Mouse (Mus musculus): ENCODE measurements around the gene Bcl2a1a. TPM values are rescaled to one million over a fixed set of nuclear protein-coding genes. Genes with fewer than 3 reads are reported as not detected.
"Not testable (repeated sequence)": the region's sequence is repeated elsewhere in the genome, so short reads cannot be mapped to it uniquely, and the experiment has no call there.

The Bcl2a1a gene
- not detected in 2 replicates for polyA plus RNA-seq (2012; rRNA removed)

GRCm38 (mm10) chr9:88956670-88957153 is at the start of gene Bcl2a1a:
Gene Bcl2a1a, plus strand, starts transcription at chr9:88956900.
- DNase-seq (ENCODE audit: low read depth): not testable (repeated sequence)

DNA sequence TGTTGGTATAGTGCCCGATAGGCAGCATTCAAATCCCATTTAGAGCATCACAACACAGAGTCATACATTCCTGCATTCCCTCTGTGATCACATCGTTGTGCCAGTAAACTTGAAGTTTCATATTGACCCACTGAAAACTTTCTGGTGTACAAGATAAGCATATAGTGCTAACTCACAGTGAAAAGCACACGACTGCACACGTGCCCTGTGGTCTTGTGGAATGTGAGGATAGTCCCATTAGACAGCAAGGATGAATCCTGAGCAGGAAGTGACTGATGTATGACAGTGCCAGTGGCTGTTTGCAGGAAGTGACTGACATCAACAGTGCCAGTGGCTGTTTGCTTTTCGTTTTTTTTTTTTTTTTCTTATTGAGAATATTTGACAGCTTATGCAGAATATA is 40.1 kb upstream of the Bcl2a1a start:
- not testable (repeated sequence) for DNase-seq (ENCODE audit: low read depth)

GRCm38 (mm10) chr9:88938312-88938711 is 18.4 kb upstream of the Bcl2a1a start:
- DNase-seq (ENCODE audit: low read depth): not testable (repeated sequence)

DNA sequence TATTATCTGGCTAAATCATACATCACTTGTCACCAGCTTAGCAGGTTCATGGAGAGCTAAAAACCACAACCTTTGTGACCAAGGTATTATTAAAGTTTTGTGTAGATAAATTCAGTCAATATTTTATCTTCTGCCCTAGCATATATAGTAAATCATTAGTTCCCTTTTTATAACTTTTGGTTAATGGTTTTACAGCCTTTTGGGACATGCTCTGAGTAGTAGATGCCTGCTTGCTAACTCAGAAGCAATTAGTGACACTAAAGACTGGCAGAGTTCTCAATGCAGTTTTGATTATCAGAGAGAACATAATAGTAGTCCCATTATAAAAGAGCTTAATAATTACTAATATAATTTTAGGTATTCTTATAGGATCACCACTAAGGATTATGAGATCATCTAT is 5.2 kb upstream of the Bcl2a1a start:
- not testable (repeated sequence) for DNase-seq (ENCODE audit: low read depth)

DNA sequence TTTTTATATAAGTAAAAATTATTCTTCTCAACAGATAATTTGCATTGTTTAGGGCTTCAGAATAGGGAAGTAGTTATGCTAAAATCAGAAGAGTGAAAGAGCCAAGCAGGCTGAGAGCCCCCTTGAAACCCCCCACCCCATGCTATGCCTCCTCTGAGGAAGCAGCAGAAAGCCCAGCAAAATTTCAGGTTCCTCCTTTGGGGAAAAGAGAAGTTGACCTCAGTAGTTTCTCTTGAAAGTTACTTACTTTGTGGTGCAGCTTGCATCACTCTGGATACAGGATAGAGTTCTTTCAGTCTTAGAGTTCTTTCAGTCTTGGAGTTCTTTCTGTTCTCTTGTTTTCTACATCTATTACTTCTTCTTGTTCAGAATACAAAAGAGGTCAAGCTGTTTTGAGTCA is 3.5 kb upstream of the Bcl2a1a start:
- DNase-seq (ENCODE audit: low read depth): not testable (repeated sequence)

DNA sequence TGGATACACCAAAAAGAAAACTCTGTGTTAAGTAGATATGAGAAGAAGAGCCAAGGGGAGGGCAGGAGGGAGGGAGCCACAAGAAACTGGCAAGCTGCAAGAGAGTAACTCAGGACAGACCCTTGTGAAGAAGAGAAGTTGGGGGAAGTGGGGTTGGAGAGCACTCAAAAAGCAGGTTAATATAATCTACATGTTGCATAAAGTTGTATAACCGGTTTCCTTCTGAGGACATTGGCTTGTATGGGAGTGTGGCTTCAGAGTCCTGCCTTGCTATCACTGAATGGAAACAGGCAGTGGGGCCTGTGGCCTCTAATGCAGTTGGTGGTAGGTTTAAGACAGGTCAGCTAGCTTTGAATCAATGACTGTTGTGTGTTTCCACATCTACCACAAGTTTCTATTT is 1.5 kb upstream of the Bcl2a1a start:
- DNase-seq (ENCODE audit: low read depth): not testable (repeated sequence)

DNA sequence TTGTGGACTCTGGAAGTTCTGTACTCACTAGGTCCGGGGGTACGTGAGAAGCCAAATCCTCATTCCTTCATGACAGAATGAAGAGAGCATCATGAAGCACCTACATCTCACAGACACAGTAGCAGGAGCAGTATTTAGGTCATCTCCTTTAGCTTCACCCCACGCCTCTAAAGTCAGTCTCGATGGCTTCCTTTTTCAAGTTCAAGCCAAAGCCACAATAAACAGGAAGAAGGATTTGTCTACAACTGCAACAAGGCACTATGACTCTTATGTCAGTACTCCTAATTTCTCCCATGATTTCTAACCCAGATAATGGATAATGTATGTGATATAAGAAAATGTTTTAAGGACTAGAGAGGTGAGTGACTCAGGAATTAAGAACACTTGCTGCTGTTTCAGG is 665 bp upstream of the Bcl2a1a start:
- DNase-seq (ENCODE audit: low read depth): not testable (repeated sequence)

DNA sequence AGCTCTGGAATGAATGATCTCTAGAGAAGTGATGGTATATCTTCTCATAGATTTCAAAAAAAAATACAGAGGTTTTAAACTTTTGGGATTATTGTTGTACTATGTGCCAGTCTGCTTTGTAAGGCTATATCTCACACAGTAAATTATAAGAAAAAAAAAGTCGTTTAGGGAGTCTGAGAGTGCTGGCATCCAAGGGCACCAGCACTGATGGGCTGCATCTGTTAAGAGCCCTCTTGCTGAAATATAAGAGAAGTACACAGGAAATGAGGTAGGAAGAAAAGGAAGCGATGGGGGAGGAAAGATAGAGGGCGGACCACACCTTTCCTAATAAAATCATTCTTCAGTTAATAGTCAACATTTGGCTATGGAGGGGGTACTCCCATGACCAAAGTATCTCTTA is 2.2 kb downstream of the Bcl2a1a start:
- no peak for DNase-seq (ENCODE audit: low read depth)
- TF ChIP-seq CTCF (IDR thresholded peaks at IDR 0.05; ENCODE audit: borderline replicate concordance, extremely low read depth, insufficient read depth, insufficient read length) (no peak), POLR2A (IDR thresholded peaks at IDR 0.05; ENCODE audit: borderline replicate concordance, extremely low read depth, insufficient read depth, insufficient read length, poor library complexity, severe bottlenecking) (no peak)

- DNase-seq (ENCODE audit: low read depth): not testable (repeated sequence)
These were observed 3.3 kb downstream of the Bcl2a1a start for GRCm38 (mm10) chr9:88959981-88960380.

DNA sequence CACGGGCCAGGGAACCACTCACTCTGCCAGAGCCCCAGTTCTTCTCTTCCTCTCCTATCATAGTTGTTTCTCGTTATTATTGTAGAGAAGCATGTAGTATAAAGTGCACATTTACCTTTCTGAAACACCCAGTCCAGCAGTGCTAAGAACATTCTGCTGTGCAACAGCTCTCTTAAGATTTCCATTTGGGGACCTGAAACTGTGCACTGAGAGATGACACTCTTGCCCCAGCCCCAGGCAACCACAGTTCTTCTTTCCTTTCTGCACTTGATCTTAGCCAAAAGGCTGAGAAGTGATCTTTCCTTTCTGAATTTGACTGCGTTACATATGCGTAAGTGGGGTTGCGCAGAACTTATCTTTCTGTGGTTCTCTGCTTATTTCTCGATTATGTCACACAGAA is 9.8 kb downstream of the Bcl2a1a start:
- not testable (repeated sequence) for DNase-seq (ENCODE audit: low read depth)

DNA sequence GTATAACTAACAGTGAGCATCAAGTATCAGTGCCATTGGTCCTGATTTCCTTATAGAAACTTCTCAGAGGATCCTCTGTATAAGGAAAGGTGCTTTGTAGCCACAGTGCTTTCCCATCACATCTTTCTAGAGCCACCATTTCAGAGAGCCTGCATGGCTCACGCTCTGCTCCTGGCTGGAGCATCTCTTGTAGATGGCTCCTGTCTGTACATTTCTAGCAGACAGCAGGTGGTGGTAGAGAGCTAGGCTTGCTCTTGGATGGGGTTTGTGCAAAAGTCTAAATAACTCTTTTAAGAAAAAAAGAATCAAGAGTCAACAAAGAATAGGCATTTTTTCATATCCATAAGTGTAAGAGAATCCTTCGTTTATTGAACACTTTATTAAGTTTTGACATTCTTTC is 12.8 kb downstream of the Bcl2a1a start:
- DNase-seq (ENCODE audit: low read depth): not testable (repeated sequence)

- not testable (repeated sequence) for DNase-seq (ENCODE audit: low read depth)
These were observed 20.2 kb downstream of the Bcl2a1a start for GRCm38 (mm10) chr9:88976875-88977274.

- DNase-seq (ENCODE audit: low read depth): not testable (repeated sequence)
These were observed 23.1 kb downstream of the Bcl2a1a start for GRCm38 (mm10) chr9:88979781-88980180.

DNA sequence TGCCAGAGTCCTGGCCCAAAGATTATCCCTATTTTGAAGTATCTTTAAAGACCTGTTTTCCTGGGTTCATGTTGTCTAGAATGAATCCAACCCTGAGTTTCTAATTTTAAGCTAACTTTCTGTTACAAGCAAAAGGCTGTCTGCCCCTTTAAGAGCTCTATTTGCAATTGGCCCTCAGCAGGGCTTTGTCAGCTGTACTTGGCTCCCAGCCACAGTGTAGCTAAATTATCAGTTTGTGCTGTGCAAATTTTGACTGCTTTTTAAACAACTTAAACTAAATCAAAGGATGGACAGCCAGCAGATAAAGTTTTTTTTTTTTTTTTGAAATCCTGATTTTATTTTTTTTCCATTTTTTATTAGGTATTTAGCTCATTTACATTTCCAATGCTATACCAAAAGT is 44.8 kb downstream of the Bcl2a1a start:
- DNase-seq (ENCODE audit: low read depth): peak; percentile 34

Other genes starting within 250 kb of the Bcl2a1a start
- gene Mthfsl, start 236.6 kb upstream of the Bcl2a1a start, polyA plus RNA-seq (2012; rRNA removed): 25.1 and 26.0 TPM in 2 replicates
- gene Bcl2a1d, start 225.0 kb upstream of the Bcl2a1a start, polyA plus RNA-seq (2012; rRNA removed): 0.14 TPM in 1 of 2 replicates, not detected in the other
- not detected in 2 replicates for gene Trim43c, start 117.7 kb upstream of the Bcl2a1a start, polyA plus RNA-seq (2012; rRNA removed)
- gene Trim43b, start 135.9 kb downstream of the Bcl2a1a start, polyA plus RNA-seq (2012; rRNA removed): not detected in 2 replicates
- gene Bcl2a1b, start 242.3 kb downstream of the Bcl2a1a start, polyA plus RNA-seq (2012; rRNA removed): 0.71 and 0.85 TPM in 2 replicates
- gene Gm29094, start 242.5 kb downstream of the Bcl2a1a start, polyA plus RNA-seq (2012; rRNA removed): not detected in 2 replicates

Data from brain, embryonic 14.5 days (tissue).